Mouse (Mus musculus) cerebellum, adult 2 months (tissue): ENCODE measurements around the gene Pde4dip.

Experiments used
- CTCF ChIP-seq: fragments of 200-500 bp; IDR thresholded peaks from 2 replicates; pipeline ENCODE4 v1.5.1; 2011; ENCODE audit warnings: low read depth, mild to moderate bottlenecking, control low read depth, low read length, moderate library complexity, borderline replicate concordance; ENCODE audit not compliant: insufficient read depth
- POLR2A ChIP-seq: fragments of 200-500 bp; IDR thresholded peaks from 2 replicates; pipeline ENCODE4 v1.6.1; 2011; ENCODE audit warnings: low read length, control low read depth, borderline replicate concordance; ENCODE audit not compliant: insufficient read depth

- TF ChIP-seq CTCF (no peak), POLR2A (no peak)
Observed at GRCm38 (mm10) chr3:97751566-97751965, 136.9 kb downstream of the Pde4dip start.
